Mouse (Mus musculus): ENCODE measurements around the gene Camk2g. TPM values are rescaled to one million over a fixed set of nuclear protein-coding genes. Genes with fewer than 3 reads are reported as not detected.

The Camk2g gene
- total RNA-seq (2021), result 100 to 1,000 TPM; 201 to 207 TPM
- long read RNA-seq, partial matches to known transcripts, result 3 of 59 reads
- long read RNA-seq, other reads (novel, unspliced or antisense), result 53 of 59 reads

DNA sequence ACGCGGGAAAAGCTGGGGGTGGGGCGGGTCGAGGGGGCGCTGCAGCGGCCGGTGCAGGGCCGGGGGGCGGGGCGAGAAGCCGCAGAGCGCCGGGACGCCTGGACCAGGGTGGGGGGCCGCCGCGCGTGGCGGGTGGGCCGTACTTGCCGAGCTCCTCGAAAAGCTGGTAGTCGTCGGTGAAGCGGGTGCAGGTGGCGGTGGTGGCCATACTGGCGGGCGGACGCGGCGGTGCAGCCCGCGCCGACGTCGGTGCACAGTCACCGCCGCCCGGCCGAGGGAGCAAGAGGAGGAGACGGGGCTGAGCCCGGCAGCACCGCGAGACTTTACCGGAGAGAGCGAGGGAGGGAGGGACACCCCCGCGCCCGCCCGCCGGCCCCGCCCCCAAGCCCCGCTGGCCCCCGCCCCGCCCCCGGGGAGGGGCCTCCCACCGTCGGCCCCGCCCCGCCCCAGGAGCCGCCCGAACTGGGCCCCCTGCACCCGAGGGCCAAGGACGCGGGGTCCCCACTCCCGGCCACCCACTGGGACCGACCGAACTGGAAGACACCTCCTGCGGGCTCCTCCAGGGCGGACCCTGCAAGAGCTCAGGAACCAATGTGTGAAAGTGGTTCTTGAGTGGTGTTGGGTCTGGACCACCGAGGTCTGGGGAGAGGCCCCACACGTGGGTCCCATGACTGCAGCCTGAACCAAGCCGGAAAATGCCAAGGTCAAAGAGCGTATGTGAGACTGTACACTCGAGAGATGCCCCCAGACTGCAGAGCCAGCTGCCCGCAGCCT, at the start of gene Camk2g:
Gene Camk2g, minus strand, starts transcription at position 331 of the 774 bp plus-strand sequence.
- DNase-seq (ENCODE audit: low spot score in 2 of 2), result peak; percentile 75 to 83

DNA sequence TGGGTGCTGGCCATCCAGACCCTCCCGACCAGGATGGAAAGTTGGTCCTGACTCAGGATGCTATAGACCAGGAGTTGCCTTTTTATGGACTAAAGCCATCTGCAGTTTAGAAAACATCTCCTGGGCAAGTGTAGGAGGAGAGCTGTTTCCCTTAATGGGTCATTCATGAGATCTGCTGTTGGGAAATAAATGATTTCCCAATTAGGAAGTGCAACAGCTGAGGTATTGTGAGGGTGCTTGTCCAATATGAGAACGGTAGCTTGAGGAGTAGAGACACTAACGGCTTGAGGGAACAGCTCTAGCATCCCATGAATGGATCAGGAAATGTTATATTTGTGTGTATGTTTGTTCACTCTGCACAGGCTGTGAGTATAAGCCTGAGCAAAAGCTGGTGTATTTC, 48.7 kb upstream of the Camk2g start:
- no peak for DNase-seq (ENCODE audit: low spot score in 2 of 2)

DNA sequence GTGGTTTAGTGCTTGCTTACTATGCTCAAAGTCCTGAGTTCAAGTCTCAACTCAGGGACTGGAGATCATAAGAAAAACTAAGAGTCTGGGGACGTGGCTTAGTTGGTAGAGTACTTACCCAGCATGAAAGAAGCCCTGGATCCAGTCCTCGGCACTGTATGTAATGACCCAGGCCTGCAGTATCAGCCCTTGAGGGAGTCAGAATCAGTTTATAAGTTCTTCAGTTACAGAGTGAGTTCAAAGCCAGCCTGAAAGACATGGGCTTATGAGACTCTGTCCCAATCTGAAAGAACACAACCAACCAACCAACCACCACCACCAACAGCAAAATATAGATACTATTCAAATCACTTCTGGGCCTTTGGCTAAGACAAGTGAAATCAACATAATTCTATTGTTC, 47.6 kb upstream of the Camk2g start:
- no peak for DNase-seq (ENCODE audit: low spot score in 2 of 2)

DNA sequence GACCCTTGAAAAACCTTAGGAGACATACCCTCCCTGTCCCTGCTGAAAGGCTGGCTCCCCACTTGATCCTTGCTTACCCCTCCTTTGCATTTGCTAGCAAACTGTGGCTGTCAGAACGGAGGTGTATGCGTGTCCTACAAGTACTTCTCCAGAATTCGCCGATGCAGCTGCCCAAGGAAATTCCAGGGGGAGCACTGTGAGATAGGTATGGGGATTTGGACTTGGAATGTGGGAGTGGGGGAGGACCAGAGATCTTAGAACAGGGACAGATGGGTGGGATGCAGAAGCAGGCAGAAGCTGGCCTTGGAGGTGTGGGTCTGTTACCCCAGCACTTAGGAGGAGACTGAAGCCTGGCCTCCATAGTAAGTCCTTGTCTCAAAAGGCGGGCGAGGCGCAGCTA, 43.8 kb upstream of the Camk2g start:
- no peak for DNase-seq (ENCODE audit: low spot score in 2 of 2)

DNA sequence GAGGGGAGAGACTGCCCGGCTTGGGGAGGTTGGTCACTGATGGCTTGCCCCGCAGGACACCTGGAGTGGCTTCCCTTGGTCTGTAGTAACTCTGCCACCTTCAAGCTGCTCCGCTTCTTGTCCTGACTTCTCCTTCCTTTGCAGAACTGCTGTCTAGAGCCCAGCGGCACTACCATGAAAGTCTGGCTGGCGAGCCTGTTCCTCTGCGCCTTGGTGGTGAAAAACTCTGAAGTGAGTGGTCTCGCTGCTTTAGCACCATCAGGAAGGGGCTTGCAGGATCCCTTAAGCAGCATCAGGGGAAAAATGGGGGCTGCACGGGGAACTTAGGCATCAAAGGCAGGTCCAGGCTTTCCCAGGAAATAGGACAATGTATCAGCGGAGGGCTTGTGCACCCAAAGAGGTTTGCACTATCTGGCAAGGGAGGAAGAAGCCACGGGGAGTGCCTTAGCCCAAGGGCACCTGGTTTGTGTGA, 43.1 kb upstream of the Camk2g start:
- DNase-seq (ENCODE audit: low spot score in 2 of 2), result peak; percentile 22 to 30

DNA sequence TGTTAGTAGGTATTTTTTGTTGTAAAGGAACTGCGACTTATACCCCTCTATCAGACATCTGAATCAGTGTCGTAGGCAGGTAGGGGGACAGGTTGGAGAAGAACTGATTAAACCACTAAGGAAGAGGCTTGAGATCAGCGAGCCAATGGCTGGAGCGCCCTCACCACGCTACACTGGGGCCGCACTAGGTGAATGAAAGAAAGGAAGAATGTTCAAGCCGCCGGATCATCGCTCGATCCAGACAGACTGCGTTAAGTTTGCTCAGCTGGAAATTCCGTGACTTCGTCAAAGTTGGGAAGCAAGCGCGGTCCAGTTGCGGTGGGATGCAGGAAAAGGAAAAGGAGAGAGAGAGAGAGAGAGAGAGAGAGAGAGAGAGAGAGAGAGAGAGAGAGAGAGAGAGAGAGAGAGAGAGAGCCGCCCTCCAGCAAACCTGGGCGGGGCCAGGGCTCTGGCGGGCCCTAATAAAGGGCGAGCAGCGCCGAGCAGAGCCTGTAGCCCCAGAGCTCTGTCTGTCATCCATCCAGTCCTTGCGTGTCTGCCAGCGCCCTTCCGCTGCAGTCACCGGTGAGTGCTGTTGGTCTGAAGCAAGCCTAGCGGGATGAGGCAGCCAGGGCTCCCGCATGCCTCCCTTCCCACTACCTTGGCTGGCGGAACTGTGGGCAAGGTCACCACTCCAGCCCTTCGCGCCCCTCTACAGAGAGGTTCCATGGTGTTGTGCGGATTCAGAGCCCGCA, 42.5 kb upstream of the Camk2g start, which contains the start of gene Plau:
Gene Plau, plus strand, starts transcription at position 490 of the 734 bp plus-strand sequence.
- DNase-seq (ENCODE audit: low spot score in 2 of 2), result peak; percentile 44 to 55

DNA sequence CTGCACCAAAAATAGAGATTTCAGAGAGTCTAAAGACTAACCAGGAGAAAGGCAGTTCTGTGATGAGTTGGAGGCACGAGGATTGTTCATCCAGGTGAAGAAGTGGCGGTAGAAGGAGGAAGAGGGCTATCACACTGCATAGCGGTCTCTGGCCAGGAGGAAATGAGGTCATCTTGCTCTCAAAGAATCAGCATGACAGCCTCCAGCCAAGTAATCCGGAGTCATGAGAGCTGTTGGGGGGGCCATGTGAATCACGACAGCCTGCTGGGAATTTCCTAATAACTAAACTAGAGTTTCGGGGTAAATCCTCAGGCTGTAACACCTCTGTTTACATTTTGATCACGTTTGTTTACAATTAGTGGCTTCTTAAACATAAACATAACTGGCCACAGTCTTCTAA, 40.2 kb upstream of the Camk2g start:
- no peak for DNase-seq (ENCODE audit: low spot score in 2 of 2)

DNA sequence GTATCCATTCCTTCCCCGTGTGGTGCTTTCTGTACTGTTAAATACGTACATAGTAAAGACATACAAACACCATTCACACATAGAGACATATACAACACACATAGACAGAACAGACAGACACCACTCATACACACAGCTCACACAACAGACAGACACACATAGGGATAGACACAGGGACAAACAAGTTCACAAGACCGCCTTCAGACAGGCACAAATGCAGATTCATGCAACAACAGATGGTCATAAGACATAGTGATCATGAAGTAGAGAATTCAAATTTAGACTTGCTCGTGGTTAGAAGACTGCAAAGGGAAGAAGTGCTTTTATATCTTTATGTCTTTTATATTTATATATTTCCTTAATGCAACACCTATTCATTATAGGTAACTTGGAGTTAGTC, 39.6 kb upstream of the Camk2g start:
- no peak for DNase-seq (ENCODE audit: low spot score in 2 of 2)

DNA sequence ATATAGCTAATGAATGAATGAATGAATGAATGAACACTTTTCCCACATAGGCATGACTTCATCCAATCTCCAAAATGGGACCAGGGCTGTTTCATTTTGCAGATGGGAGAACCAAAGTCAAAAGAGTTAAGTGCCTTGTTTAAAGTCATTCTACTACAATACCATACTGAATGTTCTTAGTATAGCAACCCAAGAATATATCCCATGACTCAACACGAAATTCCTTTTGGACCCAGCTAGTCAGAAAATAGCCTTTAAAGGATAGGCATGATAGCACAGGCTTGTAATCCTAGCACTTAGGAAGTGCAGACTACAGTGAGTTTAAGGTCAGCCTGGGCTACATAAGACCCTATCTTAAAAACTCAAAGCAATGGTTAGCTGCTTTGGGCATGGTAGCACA, 38.0 kb upstream of the Camk2g start:
- DNase-seq (ENCODE audit: low spot score in 2 of 2), result no peak

DNA sequence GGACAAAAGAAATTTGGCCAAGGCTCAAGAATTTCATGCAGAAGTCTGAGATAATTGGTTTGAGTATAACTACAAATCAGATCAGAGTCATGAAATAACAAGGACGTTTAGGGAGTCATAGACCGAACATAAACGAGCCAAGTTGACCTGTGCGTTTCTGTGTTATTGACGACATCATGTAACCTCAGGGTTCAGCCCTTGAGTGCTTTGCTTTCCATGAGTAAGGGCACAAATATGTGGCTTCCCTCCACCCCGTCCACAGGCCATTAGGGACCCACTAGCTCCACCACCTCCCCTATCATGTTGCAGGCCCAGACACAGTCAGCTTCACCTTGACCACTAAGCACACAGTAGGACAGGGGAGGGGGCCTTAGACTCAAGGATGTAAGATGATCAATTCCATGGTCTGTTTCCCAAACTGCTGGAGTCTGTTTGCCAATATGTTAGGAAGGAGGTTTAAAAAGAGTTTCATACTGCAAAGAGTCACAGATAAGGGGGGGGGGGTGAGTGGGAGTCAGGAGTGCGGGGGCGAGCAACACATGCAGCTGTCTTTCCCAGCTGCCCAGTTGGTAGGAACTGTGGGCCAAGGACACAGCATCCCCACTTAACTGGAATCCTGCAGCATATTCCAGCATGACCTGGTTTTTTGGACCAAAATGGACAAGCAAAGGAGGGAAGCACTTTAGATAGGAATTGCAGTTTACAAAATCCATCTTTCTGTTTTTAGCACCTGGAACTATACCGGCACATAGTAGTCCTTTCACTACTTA, 37.4 kb upstream of the Camk2g start:
- DNase-seq (ENCODE audit: low spot score in 2 of 2), result no peak

DNA sequence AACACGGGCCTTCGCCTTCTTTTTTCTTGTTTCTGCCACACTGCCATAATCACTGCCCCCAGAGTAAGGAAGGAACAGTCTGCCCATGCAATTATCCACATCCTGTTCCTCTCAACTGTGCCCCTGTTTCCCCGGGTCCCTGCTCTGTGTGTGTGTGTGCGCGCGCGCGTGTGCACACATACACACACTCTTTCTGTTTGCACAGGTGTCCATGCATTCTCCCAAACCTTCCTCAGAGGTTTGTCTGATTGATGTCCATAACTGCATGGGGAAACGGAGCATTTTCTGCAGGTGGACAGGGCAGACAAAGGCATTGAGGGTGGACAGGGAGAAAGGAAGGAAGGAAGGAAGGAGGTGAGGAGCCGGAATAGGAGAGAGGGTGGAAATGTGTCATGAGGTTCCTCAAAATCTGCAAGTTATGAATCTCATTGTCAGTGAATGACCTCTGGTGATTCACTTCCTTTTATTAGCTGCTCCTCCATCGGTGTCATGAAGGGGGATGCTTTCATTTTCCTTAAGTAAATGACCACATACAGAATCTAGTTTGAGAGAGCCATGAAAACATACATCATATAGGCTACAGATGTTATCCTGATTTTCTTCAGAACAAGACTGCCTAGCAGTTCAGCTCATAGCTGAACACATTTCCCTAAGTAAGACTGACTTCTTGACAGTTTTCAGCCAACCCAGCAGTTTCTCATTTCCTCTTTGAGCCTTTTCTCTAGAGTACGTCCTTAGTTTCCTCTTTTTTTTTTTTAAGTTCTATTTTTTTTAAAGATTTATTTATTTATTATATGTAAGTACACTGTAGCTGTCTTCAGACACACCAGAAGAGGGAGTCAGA, 35.9 kb upstream of the Camk2g start:
- DNase-seq (ENCODE audit: low spot score in 2 of 2), result no peak

DNA sequence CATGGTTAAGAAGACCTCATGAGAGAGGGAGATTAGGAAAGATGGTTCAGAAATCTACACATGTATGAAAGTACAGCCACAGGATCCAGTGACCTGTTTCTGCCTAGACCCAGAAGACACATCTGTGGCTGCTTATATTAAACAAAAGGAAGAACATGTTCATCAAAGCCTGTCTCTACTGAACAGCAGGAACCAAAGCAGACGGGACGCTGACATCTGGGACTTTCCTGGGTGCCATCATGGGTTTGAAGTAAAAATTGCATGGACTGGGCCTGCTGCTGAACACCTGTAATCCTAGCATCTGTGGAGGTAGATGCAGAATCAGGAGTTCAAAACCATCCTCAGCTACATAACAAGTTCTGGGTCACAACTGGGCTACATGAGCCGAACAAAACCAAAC, 34.6 kb upstream of the Camk2g start:
- no peak for DNase-seq (ENCODE audit: low spot score in 2 of 2)

DNA sequence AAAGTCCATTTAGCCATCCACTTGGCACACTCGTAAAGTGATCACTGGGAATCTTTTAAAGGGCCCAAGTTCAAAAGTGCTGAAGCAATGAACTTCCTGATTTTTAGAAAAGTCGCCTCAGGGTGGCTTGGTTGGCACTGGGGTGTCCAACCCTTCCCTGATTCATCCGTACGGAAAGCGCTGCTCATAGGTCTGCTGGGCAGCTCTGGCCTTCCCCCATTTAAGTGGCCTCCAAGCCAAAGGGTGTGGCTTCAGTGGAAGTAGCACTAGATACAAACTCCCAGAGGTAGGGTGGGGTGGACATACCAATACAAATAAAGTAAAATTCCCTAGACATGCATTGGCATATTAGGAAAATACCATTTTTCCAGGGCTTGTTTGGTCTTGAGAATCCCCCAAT, 33.6 kb upstream of the Camk2g start:
- DNase-seq (ENCODE audit: low spot score in 2 of 2), result no peak

DNA sequence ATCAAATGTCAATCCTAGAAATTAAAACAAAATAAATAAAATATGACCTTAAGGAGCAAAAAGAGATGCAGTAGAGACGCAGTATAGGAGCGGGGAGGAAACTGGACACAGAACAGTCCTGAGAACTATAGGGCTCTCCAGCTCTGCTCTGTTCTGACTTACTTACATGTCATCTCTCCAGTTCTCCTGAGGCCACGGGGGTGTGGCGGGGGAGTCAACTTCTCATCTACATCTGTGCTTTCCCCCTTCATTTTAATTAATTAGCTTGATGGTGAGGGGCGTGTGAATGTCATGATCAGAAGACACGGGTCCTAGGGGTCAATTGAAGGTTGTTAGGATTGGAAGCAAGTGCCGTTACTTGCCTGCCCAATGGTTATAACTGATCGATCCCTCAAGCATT, 33.2 kb upstream of the Camk2g start:
- DNase-seq (ENCODE audit: low spot score in 2 of 2), result no peak

DNA sequence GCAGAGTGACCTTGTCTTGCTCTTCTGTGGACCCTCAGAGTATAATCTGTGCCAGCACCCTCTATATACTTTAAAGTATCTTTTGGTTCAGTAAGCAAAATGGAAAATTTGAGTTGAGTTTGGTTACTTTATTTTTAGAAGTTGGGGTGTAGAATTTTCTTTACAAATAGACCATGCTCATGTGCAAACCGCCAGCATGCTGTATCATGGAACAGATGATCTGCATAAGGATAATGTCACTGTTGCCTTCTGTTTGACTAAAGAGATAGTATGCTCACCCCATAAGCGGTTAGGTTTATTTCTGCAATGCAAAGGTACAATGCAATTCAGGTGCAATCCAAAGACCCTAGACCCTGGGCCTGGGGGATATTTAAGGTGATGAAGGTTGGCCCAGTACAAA, 31.6 kb upstream of the Camk2g start:
- DNase-seq (ENCODE audit: low spot score in 2 of 2), result no peak

DNA sequence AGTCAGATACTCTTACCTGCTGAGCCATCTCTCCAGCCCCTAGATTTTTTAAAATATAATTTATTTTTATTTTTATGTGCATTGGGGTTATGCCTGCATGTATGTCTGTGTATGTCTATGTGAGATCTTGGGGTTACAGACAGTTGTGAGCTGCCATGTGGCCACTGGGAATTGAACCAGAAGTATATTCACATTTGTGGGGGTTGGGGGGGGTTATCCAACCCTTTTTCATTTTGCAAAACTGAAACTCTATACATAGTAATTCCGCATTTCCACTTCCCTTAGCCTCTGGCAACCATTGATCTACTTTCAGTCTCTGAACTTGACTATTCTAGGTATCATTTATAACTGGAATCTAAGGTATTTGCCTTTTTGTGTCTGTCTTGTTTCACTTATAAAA, 30.6 kb upstream of the Camk2g start:
- no peak for DNase-seq (ENCODE audit: low spot score in 2 of 2)

DNA sequence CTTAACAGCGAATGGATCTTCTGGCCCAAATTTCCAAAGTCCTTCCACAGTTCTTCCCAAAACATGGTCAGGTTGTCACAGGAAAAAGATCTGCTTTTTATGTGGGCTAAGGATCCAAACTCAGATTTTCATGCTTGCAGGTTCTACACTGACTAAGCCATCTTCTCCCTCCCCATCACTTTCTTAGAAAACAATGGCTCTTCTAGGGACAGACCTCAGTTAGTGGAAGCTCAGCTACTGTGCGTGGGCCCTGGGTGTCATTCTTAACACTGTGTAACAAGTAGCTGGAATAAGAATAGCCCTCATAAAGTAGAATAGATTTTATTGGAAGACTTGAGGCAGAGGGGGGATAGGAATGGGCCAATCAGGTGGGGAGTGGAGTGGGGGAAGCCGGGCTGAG, 21.6 kb upstream of the Camk2g start:
- no peak for DNase-seq (ENCODE audit: low spot score in 2 of 2)

DNA sequence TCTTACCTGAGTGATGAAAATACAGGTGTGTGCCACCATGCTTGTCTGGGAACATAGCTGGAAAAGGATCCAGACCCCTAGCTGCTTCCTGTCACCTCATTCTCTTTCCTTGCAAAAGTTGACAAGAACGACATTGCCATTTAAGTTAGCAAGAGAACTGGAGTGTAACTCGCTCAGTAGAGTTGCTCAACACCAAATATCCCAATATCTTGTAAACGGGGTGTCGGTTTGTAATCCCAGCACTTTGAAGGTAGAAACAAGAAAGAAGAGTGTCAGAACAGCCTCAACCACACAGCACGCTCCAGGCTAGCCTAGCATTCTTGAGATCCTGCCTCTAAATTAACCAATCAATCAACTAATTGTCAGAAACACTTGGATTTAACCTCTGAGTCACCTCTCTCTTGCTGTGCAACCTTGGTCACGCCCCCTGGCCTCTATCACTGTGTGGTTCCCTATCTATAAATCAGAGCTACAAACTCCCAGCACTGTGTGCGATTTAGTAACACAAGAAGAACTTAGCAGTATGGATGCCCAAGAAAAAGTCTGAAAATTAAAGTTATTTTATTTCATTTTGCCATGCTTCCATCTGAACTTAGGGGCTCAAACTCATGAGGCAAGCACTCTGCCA, 18.0 kb upstream of the Camk2g start:
- no peak for DNase-seq (ENCODE audit: low spot score in 2 of 2)

DNA sequence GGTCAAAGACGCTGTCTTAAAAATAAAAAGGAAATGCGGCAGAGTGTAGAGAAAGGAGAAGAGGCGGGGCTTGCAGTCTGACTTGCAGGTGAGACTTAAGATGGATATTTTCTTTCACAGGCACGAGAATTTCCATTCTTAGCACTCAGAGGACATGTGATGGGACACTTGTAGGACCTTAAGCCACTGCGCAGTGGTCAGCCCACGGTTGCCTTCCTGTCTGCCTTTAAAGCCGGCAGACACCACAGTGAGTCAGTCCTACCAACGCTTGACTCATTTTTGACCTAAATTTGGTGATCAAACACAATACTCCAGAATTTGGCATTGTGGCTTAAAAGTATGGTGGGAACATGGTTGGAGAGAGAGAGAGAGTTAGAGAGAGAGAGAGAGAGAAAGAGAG, 17.3 kb upstream of the Camk2g start:
- no peak for DNase-seq (ENCODE audit: low spot score in 2 of 2)

DNA sequence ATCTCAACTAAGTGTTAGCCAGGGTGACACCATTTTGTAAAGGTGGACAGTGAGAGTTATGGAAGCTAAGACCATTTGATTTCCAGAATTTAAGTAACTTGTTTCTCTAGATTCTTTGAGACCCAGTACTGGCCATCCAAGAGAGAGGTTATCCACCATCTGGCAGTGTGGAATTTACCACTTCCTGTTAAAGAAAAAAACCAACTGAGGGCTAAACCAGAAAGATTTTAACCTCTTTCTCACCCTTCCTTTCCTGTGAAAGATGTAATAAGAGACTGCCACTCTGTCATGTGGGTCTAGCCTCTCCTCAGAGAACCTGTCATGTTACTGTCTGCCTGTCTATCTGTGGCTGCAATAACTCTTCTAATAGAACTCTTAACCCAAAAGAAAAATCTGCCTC, 15.9 kb upstream of the Camk2g start:
- DNase-seq (ENCODE audit: low spot score in 2 of 2), result no peak
